Mouse (Mus musculus) liver, embryonic 12.5 days (tissue): ENCODE measurements at regions not wholly inside any gene's neighbourhood (a gene's known extent, or its start where the extent isn't known, plus 50 kb on each side); places are given as distances from the start of the nearest gene placed in this dataset.
"Not testable (repeated sequence)": the region's sequence is repeated elsewhere in the genome, so short reads cannot be mapped to it uniquely, and the experiment has no call there.

Experiments used
- ATAC-seq: fragments of 200-750 bp; cut with Nextera tagmentation; 2 replicates; pipeline ENCODE4 v1.8.0; 2017; ENCODE audit warnings: moderate number of reproducible peaks, mild to moderate bottlenecking, moderate library complexity
- H3K27ac ChIP-seq: fragments of 300-500 bp; sonication (generic); 2 replicates; pipeline ENCODE4 v1.5.1; 2016; ENCODE audit warnings: mild to moderate bottlenecking
- H3K27me3 ChIP-seq: fragments of 300-500 bp; sonication (generic); replicated peaks from 2 replicates; pipeline ENCODE4 v1.6.1; 2016; ENCODE audit warnings: mild to moderate bottlenecking, moderate library complexity
- H3K36me3 ChIP-seq: fragments of 300-500 bp; sonication (generic); 2 replicates; pipeline ENCODE4 v1.6.1; 2016; ENCODE audit warnings: mild to moderate bottlenecking, moderate library complexity
- H3K4me1 ChIP-seq: fragments of 300-500 bp; sonication (generic); 2 replicates; pipeline ENCODE4 v1.6.1; 2016
- H3K4me2 ChIP-seq: fragments of 300-500 bp; sonication (generic); 2 replicates; pipeline ENCODE4 v1.6.1; 2016; ENCODE audit warnings: mild to moderate bottlenecking, moderate library complexity
- H3K4me3 ChIP-seq: fragments of 300-500 bp; sonication (generic); 2 replicates; pipeline ENCODE4 v1.5.1; 2016; ENCODE audit warnings: mild to moderate bottlenecking, moderate library complexity
- H3K9ac ChIP-seq: fragments of 300-500 bp; sonication (generic); 2 replicates; pipeline ENCODE4 v1.6.1; 2016; ENCODE audit warnings: mild to moderate bottlenecking, moderate library complexity
- H3K9me3 ChIP-seq: fragments of 300-500 bp; sonication (generic); replicated peaks from 2 replicates; pipeline ENCODE4 v1.6.1; 2016; ENCODE audit warnings: mild to moderate bottlenecking, moderate library complexity
- WGBS: fragments of 180-500 bp; shearing (Covaris S2); methylation state at CpG from one replicate; pipeline ENCODE4 v1.1.7; 2016; ENCODE audit not compliant: insufficient replicate concordance; 5-methylcytosine and 5-hydroxymethylcytosine counted together

GRCm38 (mm10) chr14:36155757-36156156, 61.0 kb downstream of the 4930474N05Rik start:
- Histone ChIP-seq H3K4me2 (no peak overlapping the region), H3K9ac (no peak overlapping the region)

GRCm38 (mm10) chr14:36156175-36156574, 61.5 kb downstream of the 4930474N05Rik start:
- H3K36me3 ChIP-seq = no peaks in the 10 kb centered on the region
- H3K27me3 ChIP-seq = no peaks in the 10 kb centered on the region
- H3K4me2 ChIP-seq = no peak overlapping the region
- H3K27ac ChIP-seq = no peak overlapping the region
- whole genome bisulfite sequencing = 40% methylated on average over 2 of the region's 2 CpGs
- no peak overlapping the region for H3K9ac ChIP-seq
- no peaks in the 10 kb centered on the region for H3K9me3 ChIP-seq
- no peaks in the 10 kb centered on the region for H3K4me1 ChIP-seq
- H3K4me3 ChIP-seq = no peak overlapping the region
- ATAC-seq = no peak

More at GRCm38 (mm10) chr14:36155757-36156156, 61.0 kb downstream of the 4930474N05Rik start:
- Histone ChIP-seq H3K4me3 (no peak overlapping the region), H3K36me3 (no peaks in the 10 kb centered on the region), H3K27ac (no peak overlapping the region), H3K27me3 (no peaks in the 10 kb centered on the region), H3K9me3 (no peaks in the 10 kb centered on the region), H3K4me1 (no peaks in the 10 kb centered on the region)
- no peak for ATAC-seq

- WGBS = 40% methylated on average over 1 of the region's 1 CpGs
- no peaks in the 10 kb centered on the region for H3K27me3 ChIP-seq
Measured at GRCm38 (mm10) chr14:36183701-36184100, 89.0 kb downstream of the 4930474N05Rik start.

GRCm38 (mm10) chr14:36196517-36196916, 101.8 kb downstream of the 4930474N05Rik start:
- no peak overlapping the region for H3K4me3 ChIP-seq
- WGBS = 50% methylated on average over 3 of the region's 3 CpGs
- no peaks in the 10 kb centered on the region for H3K36me3 ChIP-seq
- no peaks in the 10 kb centered on the region for H3K27me3 ChIP-seq
- H3K9ac ChIP-seq = no peak overlapping the region
- no peaks in the 10 kb centered on the region for H3K9me3 ChIP-seq
- no peak overlapping the region for H3K27ac ChIP-seq
- ATAC-seq = no peak
- H3K4me2 ChIP-seq = no peak overlapping the region
- no peaks in the 10 kb centered on the region for H3K4me1 ChIP-seq

More at GRCm38 (mm10) chr14:36183701-36184100, 89.0 kb downstream of the 4930474N05Rik start:
- Histone ChIP-seq H3K9ac (no peak overlapping the region), H3K4me2 (no peak overlapping the region), H3K36me3 (no peaks in the 10 kb centered on the region), H3K9me3 (no peaks in the 10 kb centered on the region), H3K4me3 (no peak overlapping the region), H3K4me1 (no peaks in the 10 kb centered on the region), H3K27ac (no peak overlapping the region)
- ATAC-seq = no peak

- H3K9me3 ChIP-seq = no peaks in the 10 kb centered on the region
- H3K27me3 ChIP-seq = no peaks in the 10 kb centered on the region
- no peak overlapping the region for H3K4me2 ChIP-seq
- ATAC-seq = no peak
- no peak overlapping the region for H3K4me3 ChIP-seq
- no peaks in the 10 kb centered on the region for H3K4me1 ChIP-seq
- no peaks in the 10 kb centered on the region for H3K36me3 ChIP-seq
- 90% methylated on average over 5 of the region's 5 CpGs for WGBS
- no peak overlapping the region for H3K27ac ChIP-seq
- H3K9ac ChIP-seq = no peak overlapping the region
Measured at GRCm38 (mm10) chr14:36198396-36198795, 103.7 kb downstream of the 4930474N05Rik start.

- WGBS = 72% methylated on average over 1 of the region's 1 CpGs
- Histone ChIP-seq H3K4me3 (no peak overlapping the region), H3K4me1 (no peaks in the 10 kb centered on the region), H3K9ac (no peak overlapping the region), H3K27me3 (no peaks in the 10 kb centered on the region), H3K9me3 (no peaks in the 10 kb centered on the region), H3K4me2 (no peak overlapping the region), H3K27ac (no peak overlapping the region), H3K36me3 (no peaks in the 10 kb centered on the region)
- ATAC-seq = no peak
Measured at GRCm38 (mm10) chr14:36203855-36204254, 109.1 kb downstream of the 4930474N05Rik start.

- no peaks in the 10 kb centered on the region for H3K4me1 ChIP-seq
- 28% methylated on average over 4 of the region's 4 CpGs for WGBS
- H3K9me3 ChIP-seq = no peaks in the 10 kb centered on the region
- H3K27me3 ChIP-seq = no peaks in the 10 kb centered on the region
- no peak overlapping the region for H3K4me3 ChIP-seq
- no peak overlapping the region for H3K27ac ChIP-seq
- no peak overlapping the region for H3K9ac ChIP-seq
- H3K36me3 ChIP-seq = no peaks in the 10 kb centered on the region
- H3K4me2 ChIP-seq = no peak overlapping the region
- no peak for ATAC-seq
Measured at GRCm38 (mm10) chr14:36212830-36213229, 118.1 kb downstream of the 4930474N05Rik start.

GRCm38 (mm10) chr14:36245849-36246248, 151.1 kb downstream of the 4930474N05Rik start:
- Histone ChIP-seq H3K36me3 (no peaks in the 10 kb centered on the region), H3K4me2 (no peak overlapping the region), H3K9me3 (no peaks in the 10 kb centered on the region), H3K27ac (no peak overlapping the region), H3K4me1 (no peaks in the 10 kb centered on the region), H3K4me3 (no peak overlapping the region), H3K27me3 (no peaks in the 10 kb centered on the region), H3K9ac (no peak overlapping the region)
- ATAC-seq = no peak

- H3K9ac ChIP-seq = no peak overlapping the region
- H3K9me3 ChIP-seq = no peaks in the 10 kb centered on the region
- H3K36me3 ChIP-seq = no peaks in the 10 kb centered on the region
- no peaks in the 10 kb centered on the region for H3K27me3 ChIP-seq
- H3K4me3 ChIP-seq = no peak overlapping the region
- H3K4me1 ChIP-seq = no peaks in the 10 kb centered on the region
- H3K27ac ChIP-seq = no peak overlapping the region
- WGBS = 67% methylated on average over 2 of the region's 2 CpGs
- no peak for ATAC-seq
- H3K4me2 ChIP-seq = no peak overlapping the region
Measured at GRCm38 (mm10) chr14:36262126-36262525, 167.4 kb downstream of the 4930474N05Rik start.

- Histone ChIP-seq H3K36me3 (no peaks in the 10 kb centered on the region), H3K9ac (no peak overlapping the region), H3K4me2 (no peak overlapping the region), H3K27ac (no peak overlapping the region), H3K27me3 (no peaks in the 10 kb centered on the region), H3K4me3 (no peak overlapping the region), H3K4me1 (no peaks in the 10 kb centered on the region), H3K9me3 (no peaks in the 10 kb centered on the region)
- WGBS = 19% methylated on average over 1 of the region's 1 CpGs
- ATAC-seq = no peak
Measured at GRCm38 (mm10) chr14:36283825-36284414, 189.2 kb downstream of the 4930474N05Rik start.

GRCm38 (mm10) chr14:36288697-36289286, 194.1 kb downstream of the 4930474N05Rik start:
- H3K9ac ChIP-seq = no peak overlapping the region
- H3K4me1 ChIP-seq = no peaks in the 10 kb centered on the region
- no peak for ATAC-seq
- 61% methylated on average over 1 of the region's 1 CpGs for WGBS
- no peaks in the 10 kb centered on the region for H3K36me3 ChIP-seq
- H3K9me3 ChIP-seq = no peaks in the 10 kb centered on the region
- no peak overlapping the region for H3K27ac ChIP-seq
- H3K4me2 ChIP-seq = no peak overlapping the region
- no peaks in the 10 kb centered on the region for H3K27me3 ChIP-seq
- no peak overlapping the region for H3K4me3 ChIP-seq

GRCm38 (mm10) chr14:36310324-36310723, 215.6 kb downstream of the 4930474N05Rik start:
- Histone ChIP-seq H3K9ac (no peak overlapping the region), H3K4me1 (no peaks in the 10 kb centered on the region), H3K9me3 (no peaks in the 10 kb centered on the region), H3K36me3 (no peaks in the 10 kb centered on the region), H3K27ac (no peak overlapping the region), H3K4me3 (no peak overlapping the region), H3K27me3 (no peaks in the 10 kb centered on the region), H3K4me2 (no peak overlapping the region)
- ATAC-seq = no peak
- 79% methylated on average over 1 of the region's 1 CpGs for WGBS

- WGBS = 24% methylated on average over 1 of the region's 1 CpGs
- H3K4me2 ChIP-seq, H3K9ac ChIP-seq, ATAC-seq, H3K4me1 ChIP-seq, H3K36me3 ChIP-seq, H3K27ac ChIP-seq, H3K9me3 ChIP-seq, H3K27me3 ChIP-seq, H3K4me3 ChIP-seq: not testable (repeated sequence)
Measured at GRCm38 (mm10) chr14:36314673-36315072, 220.0 kb downstream of the 4930474N05Rik start.
